Mouse (Mus musculus) gastrocnemius, postnatal 10 days (tissue): ENCODE measurements at regions not wholly inside any gene's neighbourhood (a gene's known extent, or its start where the extent isn't known, plus 50 kb on each side); places are given as distances from the start of the nearest gene placed in this dataset.
A peak's percentile ranks its signal among the peaks of the same experiment; 100 is the strongest.
"Not testable (repeated sequence)": the region's sequence is repeated elsewhere in the genome, so short reads cannot be mapped to it uniquely, and the experiment has no call there.

Experiments
- DNase-seq: peaks from one replicate; pipeline ENCODE4 v3.0.0; 2021; ENCODE audit warnings: mixed read lengths

DNA sequence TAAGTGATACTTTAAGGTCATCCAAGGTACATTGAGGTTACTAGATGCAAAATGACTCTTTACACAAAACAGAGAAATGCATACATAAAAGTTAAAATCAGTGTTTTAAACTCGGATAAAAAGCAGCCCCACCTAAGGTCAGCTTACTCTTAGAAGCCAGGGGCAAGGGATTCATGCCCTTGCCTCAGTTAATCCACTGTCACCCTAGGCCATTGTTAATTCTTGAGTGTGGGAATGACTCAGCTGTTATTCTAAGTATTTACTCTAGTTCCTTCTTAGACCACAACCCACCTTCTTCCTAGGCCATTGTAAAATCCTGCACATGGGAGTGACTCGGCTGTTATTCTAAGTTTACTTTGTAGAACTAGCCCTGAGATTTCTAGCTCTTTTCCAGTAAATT is 64.1 kb upstream of the Ces1h start:
- not testable (repeated sequence) for DNase-seq

DNA sequence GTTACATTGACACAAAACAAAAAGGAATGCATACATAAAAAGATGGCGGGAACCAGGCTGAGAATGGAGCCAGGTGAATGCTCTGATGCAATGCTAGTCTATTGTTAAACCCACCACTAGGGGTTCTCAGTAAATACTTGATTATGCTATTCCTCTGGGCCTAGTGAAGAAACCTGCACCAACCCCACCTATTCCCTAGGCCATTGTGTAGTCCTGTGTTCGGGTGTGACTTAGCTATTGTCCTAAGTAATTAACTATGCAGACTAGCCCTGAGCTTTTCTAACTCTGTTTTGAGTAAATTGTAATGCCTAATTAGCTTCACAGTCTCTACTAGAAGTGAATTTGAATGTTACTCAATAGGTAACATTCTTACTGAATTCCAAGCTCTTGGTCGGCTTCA is 62.4 kb upstream of the Ces1h start:
- DNase-seq, result no peak

DNA sequence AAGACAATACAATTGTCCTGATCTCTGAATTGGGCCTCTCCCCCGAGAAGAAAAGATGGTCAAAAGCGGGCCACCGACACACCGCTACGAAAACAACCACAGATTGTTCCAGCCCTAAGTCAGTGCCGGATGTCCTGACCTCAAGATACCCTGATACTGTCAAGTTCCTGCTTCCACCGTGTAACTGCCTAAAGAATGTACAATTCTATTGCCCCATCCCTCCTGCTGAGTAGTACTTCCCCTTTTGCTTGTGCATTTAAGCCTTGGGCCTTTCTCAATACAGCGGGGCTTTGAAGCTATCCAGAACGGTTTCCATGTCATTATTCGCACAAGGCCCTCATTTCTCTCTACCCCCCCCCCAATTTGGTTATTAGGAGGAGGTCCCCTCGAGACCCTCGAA is 57.1 kb upstream of the Ces1h start:
- DNase-seq, result not testable (repeated sequence)

DNA sequence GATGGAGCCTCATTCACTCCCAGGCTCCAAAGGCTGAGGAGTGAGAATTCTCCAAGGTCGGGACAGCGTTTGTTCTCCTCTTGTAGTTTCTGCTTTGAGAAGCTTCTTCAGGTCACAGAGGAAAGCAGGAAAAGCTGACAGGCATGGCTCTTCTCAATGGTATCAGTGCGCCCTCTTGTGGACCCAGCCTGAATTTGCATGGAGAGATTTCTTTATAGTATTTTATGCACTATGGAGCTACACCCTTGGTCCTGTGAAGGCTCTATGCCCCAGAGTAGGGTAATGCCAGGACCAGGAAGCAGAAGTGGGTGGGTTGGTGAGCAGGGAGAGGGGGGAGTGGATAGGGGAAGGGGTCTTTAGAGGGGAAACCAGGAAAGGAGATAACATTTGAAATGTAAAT is 51.1 kb upstream of the Ces1h start:
- peak; percentile 57 for DNase-seq
